Mouse (Mus musculus): ENCODE data around the gene Scn8a.

GRCm38 (mm10) chr15:100972795-100973194 lies 103.1 kb downstream of the Scn8a start:
- TF ChIP-seq POLR2A (IDR thresholded peaks at IDR 0.05; ENCODE audit: insufficient read depth, low read depth, low read length) (no peak), CTCF (IDR thresholded peaks at IDR 0.05) (no peak), EP300 (IDR thresholded peaks at IDR 0.05; ENCODE audit: insufficient read depth, low read depth, low read length) (no peak)

All from heart, adult 2 months (tissue).